ENCODE assay signal across 9 mouse cellular contexts in genomic region chr4:97623165-97623564, GRCm38 (mm10).
DNase-seq lines count a peak whose midpoint lies in the region; ATAC-seq and TF ChIP-seq lines count a peak whose summit lies in the region.
"Had no signal": no experiment of that assay in that cellular context is flagged by ENCODE, and none has a peak within 500 bp of the region (broad histone marks: within the 10 kb centered on the region; RNA-seq: fewer than 3 reads in every experiment).

No protein-coding gene starts in this region.

- no peak overlapping the region for H3K4me2 ChIP-seq in kidney, postnatal 0 days (ENCODE audit: low read length)
- H3K4me2 ChIP-seq in kidney, embryonic 15.5 days, result no peak overlapping the region
- H3K4me2 ChIP-seq in neural tube, embryonic 11.5 days (ENCODE audit: low read depth), result no peak overlapping the region
- no peak overlapping the region for H3K4me2 ChIP-seq in neural tube, embryonic 15.5 days
- no peak overlapping the region for H3K4me2 ChIP-seq in stomach, postnatal 0 days (replicated peaks; ENCODE audit: low read depth)
- H3K4me2 ChIP-seq: neural tube, embryonic 13.5 days had no signal

- no peak for TF ChIP-seq EP300 in stomach, postnatal 0 days (optimal IDR thresholded peaks at IDR 0.05)

- peak; percentile 43 for DNase-seq in adrenal gland, postnatal 14 days
- DNase-seq in adrenal gland, postnatal 4 days (ENCODE audit: low spot score in 2 of 2), result no peak
- peak; percentile 34 for DNase-seq in kidney, postnatal 0 days (ENCODE audit: low spot score)
- peak; percentile 31 for DNase-seq in neural tube, embryonic 11.5 days (ENCODE audit: low spot score)
- DNase-seq in stomach, postnatal 0 days (ENCODE audit: low spot score), result no peak
- no peak for DNase-seq in right cerebral cortex, postnatal 25 days

- ATAC-seq in kidney, postnatal 0 days (replicated peaks; ENCODE audit: low FRiP score, low read depth), result no peak
- ATAC-seq in kidney, embryonic 15.5 days (replicated peaks; ENCODE audit: low FRiP score), result no peak
- ATAC-seq in neural tube, embryonic 11.5 days (ENCODE audit: insufficient read depth, low FRiP score, low TSS enrichment), result no peak
- ATAC-seq in neural tube, embryonic 15.5 days (ENCODE audit: low FRiP score), result no peak
- ATAC-seq in stomach, postnatal 0 days (ENCODE audit: low FRiP score, low TSS enrichment), result no peak

- peak; percentile 55 for TF ChIP-seq CTCF in kidney, postnatal 0 days (IDR thresholded peaks at IDR 0.05; ENCODE audit: low read depth)
- TF ChIP-seq CTCF in stomach, postnatal 0 days (IDR thresholded peaks at IDR 0.05; ENCODE audit: low read depth), result peak; percentile 61

- WGBS in kidney, postnatal 0 days, result 85% methylated on average over 5 of the region's 5 CpGs
- 86% methylated on average over 5 of the region's 5 CpGs for WGBS in kidney, embryonic 15.5 days
- WGBS in neural tube, embryonic 11.5 days, result 87% methylated on average over 5 of the region's 5 CpGs
- 77% methylated on average over 5 of the region's 5 CpGs for whole genome bisulfite sequencing in neural tube, embryonic 15.5 days
- 71% methylated on average over 5 of the region's 5 CpGs for WGBS in stomach, postnatal 0 days

- H3K27ac ChIP-seq in kidney, postnatal 0 days, result no peak overlapping the region
- no peak overlapping the region for H3K27ac ChIP-seq in kidney, embryonic 15.5 days
- H3K27ac ChIP-seq in neural tube, embryonic 11.5 days (ENCODE audit: low read depth, low read length), result no peak overlapping the region
- no peak overlapping the region for H3K27ac ChIP-seq in neural tube, embryonic 15.5 days (replicated peaks)
- no peak overlapping the region for H3K27ac ChIP-seq in stomach, postnatal 0 days (replicated peaks)
- H3K27ac ChIP-seq: neural tube, embryonic 13.5 days had no signal

- H3K27me3 ChIP-seq in kidney, postnatal 0 days (ENCODE audit: insufficient read depth, low read length), result no peaks in the 10 kb centered on the region
- H3K27me3 ChIP-seq in kidney, embryonic 15.5 days, result no peaks in the 10 kb centered on the region
- H3K27me3 ChIP-seq in neural tube, embryonic 11.5 days (ENCODE audit: control insufficient read depth, insufficient read depth, low read length), result no peaks in the 10 kb centered on the region
- H3K27me3 ChIP-seq in neural tube, embryonic 15.5 days (replicated peaks), result no peaks in the 10 kb centered on the region
- no peaks in the 10 kb centered on the region for H3K27me3 ChIP-seq in stomach, postnatal 0 days (ENCODE audit: control insufficient read depth, insufficient read depth, low read length)
- H3K27me3 ChIP-seq: neural tube, embryonic 13.5 days had no signal

- no peaks in the 10 kb centered on the region for H3K36me3 ChIP-seq in kidney, postnatal 0 days (ENCODE audit: insufficient read depth, low read length)
- no peaks in the 10 kb centered on the region for H3K36me3 ChIP-seq in kidney, embryonic 15.5 days
- H3K36me3 ChIP-seq in neural tube, embryonic 11.5 days (ENCODE audit: control insufficient read depth, insufficient read depth, low read length), result no peaks in the 10 kb centered on the region
- H3K36me3 ChIP-seq in neural tube, embryonic 15.5 days, result no peaks in the 10 kb centered on the region
- no peaks in the 10 kb centered on the region for H3K36me3 ChIP-seq in stomach, postnatal 0 days (ENCODE audit: control insufficient read depth, insufficient read depth, low read length)
- H3K36me3 ChIP-seq: neural tube, embryonic 13.5 days had no signal

- no peaks in the 10 kb centered on the region for H3K9me3 ChIP-seq in kidney, postnatal 0 days (replicated peaks; ENCODE audit: low read length)
- H3K9me3 ChIP-seq in kidney, embryonic 15.5 days (replicated peaks), result no peaks in the 10 kb centered on the region
- no peaks in the 10 kb centered on the region for H3K9me3 ChIP-seq in neural tube, embryonic 11.5 days (ENCODE audit: control insufficient read depth, low read length)
- no peaks in the 10 kb centered on the region for H3K9me3 ChIP-seq in neural tube, embryonic 15.5 days (replicated peaks)
- H3K9me3 ChIP-seq in stomach, postnatal 0 days (ENCODE audit: control insufficient read depth, low read length), result no peaks in the 10 kb centered on the region
- H3K9me3 ChIP-seq: neural tube, embryonic 13.5 days had no signal

- H3K9ac ChIP-seq in kidney, postnatal 0 days (ENCODE audit: low read depth, low read length), result no peak overlapping the region
- no peak overlapping the region for H3K9ac ChIP-seq in kidney, embryonic 15.5 days
- no peak overlapping the region for H3K9ac ChIP-seq in neural tube, embryonic 11.5 days (ENCODE audit: low read length)
- H3K9ac ChIP-seq in neural tube, embryonic 15.5 days (replicated peaks), result no peak overlapping the region
- H3K9ac ChIP-seq in stomach, postnatal 0 days (ENCODE audit: low read length), result no peak overlapping the region
- H3K9ac ChIP-seq: neural tube, embryonic 13.5 days had no signal

- no peaks in the 10 kb centered on the region for H3K4me1 ChIP-seq in kidney, postnatal 0 days (replicated peaks; ENCODE audit: insufficient read depth, low read length)
- H3K4me1 ChIP-seq in kidney, embryonic 15.5 days, result peaks cover 22% of the 10 kb centered on the region
- no peaks in the 10 kb centered on the region; the same call in 1 of the 2 replicates for H3K4me1 ChIP-seq in neural tube, embryonic 11.5 days (ENCODE audit: control insufficient read depth, insufficient read depth, low read length)
- H3K4me1 ChIP-seq in neural tube, embryonic 15.5 days, result peaks cover 16% of the 10 kb centered on the region
- no peaks in the 10 kb centered on the region for H3K4me1 ChIP-seq in stomach, postnatal 0 days (replicated peaks; ENCODE audit: control insufficient read depth, insufficient read depth)

- no peak overlapping the region for H3K4me3 ChIP-seq in kidney, postnatal 0 days (replicated peaks; ENCODE audit: low read depth, low read length)
- H3K4me3 ChIP-seq in kidney, embryonic 15.5 days (replicated peaks), result no peak overlapping the region
- H3K4me3 ChIP-seq in neural tube, embryonic 11.5 days (ENCODE audit: low read depth, low read length), result no peak overlapping the region
- H3K4me3 ChIP-seq in neural tube, embryonic 15.5 days (replicated peaks), result no peak overlapping the region
- H3K4me3 ChIP-seq in stomach, postnatal 0 days (ENCODE audit: low read depth, low read length), result no peak overlapping the region
- H3K4me3 ChIP-seq: neural tube, embryonic 13.5 days had no signal

Comparison
In these comparisons a context has a peak if more than half of its experiments do, and no peak if none do; other contexts are left out.
1. DNase-seq: peak in adrenal gland, postnatal 14 days (single experiment), kidney, postnatal 0 days (single experiment) and neural tube, embryonic 11.5 days (single experiment); none in adrenal gland, postnatal 4 days (0 of 2), stomach, postnatal 0 days (single experiment) and right cerebral cortex, postnatal 25 days (single experiment).